Mouse (Mus musculus): ENCODE results near the gene Hspb1. TPM values are rescaled to one million over a fixed set of nuclear protein-coding genes. Genes with fewer than 3 reads are reported as not detected.

The Hspb1 gene
- polyA plus RNA-seq, 1 experiment from 2014 or later: 827 TPM

DNA sequence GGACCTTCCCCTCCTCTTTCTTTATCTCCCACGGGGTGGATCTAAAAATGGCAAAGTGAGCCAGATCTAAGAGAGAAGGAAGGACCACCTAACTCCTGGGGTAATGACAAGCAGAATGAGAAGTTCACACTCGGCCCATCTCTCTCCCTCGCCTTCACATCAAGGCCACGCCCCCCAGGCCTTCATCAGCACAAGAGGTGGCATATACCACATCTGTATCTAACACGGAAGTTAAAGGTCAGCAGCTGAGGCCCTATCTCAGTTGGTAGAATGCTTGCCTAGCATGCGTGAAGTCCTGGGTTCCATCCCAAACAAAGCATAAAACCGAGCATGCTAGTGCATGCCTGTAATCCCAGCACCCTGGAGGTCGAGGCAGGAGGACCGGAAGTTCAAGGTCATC is 14.0 kb upstream of the Hspb1 start:
- ATAC-seq (replicated peaks; ENCODE audit: insufficient number of reproducible peaks, low FRiP score, low TSS enrichment): no peak
- WGBS (ENCODE audit: insufficient replicate concordance): 49% methylated on average over 9 of the region's 9 CpGs
- peaks cover 34% of the 10 kb centered on the region for H3K27me3 ChIP-seq (ENCODE audit: control insufficient read depth, insufficient read depth, low read length)

GRCm38 (mm10) chr5:135877180-135877579 is 10.5 kb upstream of the Hspb1 start:
- no peaks in the 10 kb centered on the region for H3K36me3 ChIP-seq (ENCODE audit: control insufficient read depth, insufficient read depth, low read length)
- no peak for ATAC-seq (replicated peaks; ENCODE audit: insufficient number of reproducible peaks, low FRiP score, low TSS enrichment)
- H3K4me1 ChIP-seq (ENCODE audit: control insufficient read depth, insufficient read depth, low read length): peaks cover 7% of the 10 kb centered on the region; the same call in 1 of the 2 replicates
- peak overlapping the region; percentile 70 for H3K4me2 ChIP-seq
- H3K4me3 ChIP-seq (ENCODE audit: low read depth, low read length): peak overlapping the region; percentile 45; the same call in 1 of the 2 replicates
- no peak overlapping the region for H3K27ac ChIP-seq (ENCODE audit: low read depth, low read length)
- 15% methylated on average over 8 of the region's 8 CpGs for WGBS (ENCODE audit: insufficient replicate concordance)
- H3K27me3 ChIP-seq (ENCODE audit: control insufficient read depth, insufficient read depth, low read length): peaks cover 8% of the 10 kb centered on the region; the same call in 1 of the 2 replicates
- peak overlapping the region; percentile 66; the same call in 1 of the 2 replicates for H3K9ac ChIP-seq (ENCODE audit: low read depth, low read length)
- H3K9me3 ChIP-seq (replicated peaks; ENCODE audit: control insufficient read depth, low read length): no peaks in the 10 kb centered on the region

More for the DNA sequence above, 14.0 kb upstream of the Hspb1 start:
- peaks cover 3% of the 10 kb centered on the region; the same call in 1 of the 2 replicates for H3K4me1 ChIP-seq (ENCODE audit: control insufficient read depth, insufficient read depth, low read length)
- no peaks in the 10 kb centered on the region for H3K36me3 ChIP-seq (ENCODE audit: control insufficient read depth, insufficient read depth, low read length)
- H3K4me3 ChIP-seq (ENCODE audit: low read depth, low read length): no peak overlapping the region
- H3K9me3 ChIP-seq (replicated peaks; ENCODE audit: control insufficient read depth, low read length): no peaks in the 10 kb centered on the region
- no peak overlapping the region for H3K27ac ChIP-seq (ENCODE audit: low read depth, low read length)
- no peak overlapping the region for H3K4me2 ChIP-seq
- no peak overlapping the region for H3K9ac ChIP-seq (ENCODE audit: low read depth, low read length)

- no peak overlapping the region for H3K27ac ChIP-seq (ENCODE audit: low read depth, low read length)
- no peaks in the 10 kb centered on the region for H3K36me3 ChIP-seq (ENCODE audit: control insufficient read depth, insufficient read depth, low read length)
- WGBS (ENCODE audit: insufficient replicate concordance): under 1% methylated on average over 16 of the region's 16 CpGs
Measured at GRCm38 (mm10) chr5:135877831-135878231, 9.9 kb upstream of the Hspb1 start.

DNA sequence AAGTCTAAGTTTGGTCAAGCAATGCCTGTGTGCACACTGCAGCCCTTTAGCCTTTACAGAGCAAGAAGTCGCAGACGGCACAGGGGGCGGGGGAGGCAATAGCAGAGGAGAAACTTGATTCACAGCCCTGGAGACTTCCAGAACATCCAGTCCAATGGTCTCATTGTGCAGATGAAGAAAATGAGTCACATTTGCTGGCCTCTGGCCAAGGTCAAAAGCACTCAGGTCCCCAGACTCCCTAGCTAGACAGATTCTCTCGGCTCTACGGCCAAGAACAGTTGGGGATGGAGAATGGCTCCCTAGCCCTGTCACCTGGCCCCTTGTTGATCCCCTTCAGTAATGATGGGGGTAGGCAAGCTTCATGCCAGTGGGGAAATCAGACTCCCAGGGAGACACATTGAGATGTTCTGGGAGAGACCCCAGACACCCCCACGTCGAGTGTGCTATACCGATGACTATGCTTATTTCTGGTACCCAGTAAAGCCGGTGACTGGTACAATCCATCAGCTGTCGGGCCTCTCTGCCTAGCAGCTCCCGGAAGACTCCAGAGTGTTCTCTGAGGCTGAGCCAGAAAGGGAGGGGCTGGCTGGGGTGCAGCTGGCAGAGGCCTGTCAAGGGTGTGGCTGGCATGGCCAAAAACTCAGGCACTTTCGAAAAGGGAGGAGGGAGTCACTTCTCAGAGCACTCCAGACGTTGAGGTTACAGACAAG is 8.1 kb upstream of the Hspb1 start:
- no peaks in the 10 kb centered on the region for H3K27me3 ChIP-seq (ENCODE audit: control insufficient read depth, insufficient read depth, low read length)
- H3K4me1 ChIP-seq (ENCODE audit: control insufficient read depth, insufficient read depth, low read length): peaks cover 7% of the 10 kb centered on the region; the same call in 1 of the 2 replicates
- H3K4me2 ChIP-seq: no peak overlapping the region
- no peaks in the 10 kb centered on the region for H3K9me3 ChIP-seq (replicated peaks; ENCODE audit: control insufficient read depth, low read length)
- no peak overlapping the region for H3K4me3 ChIP-seq (ENCODE audit: low read depth, low read length)
- WGBS (ENCODE audit: insufficient replicate concordance): 39% methylated on average over 13 of the region's 13 CpGs
- no peaks in the 10 kb centered on the region for H3K36me3 ChIP-seq (ENCODE audit: control insufficient read depth, insufficient read depth, low read length)
- H3K27ac ChIP-seq (ENCODE audit: low read depth, low read length): no peak overlapping the region; the same call in 1 of the 2 replicates
- ATAC-seq (replicated peaks; ENCODE audit: insufficient number of reproducible peaks, low FRiP score, low TSS enrichment): no peak
- no peak overlapping the region for H3K9ac ChIP-seq (ENCODE audit: low read depth, low read length)

More at GRCm38 (mm10) chr5:135877831-135878231, 9.9 kb upstream of the Hspb1 start:
- peak overlapping the region; percentile 70 for H3K4me2 ChIP-seq
- ATAC-seq (replicated peaks; ENCODE audit: insufficient number of reproducible peaks, low FRiP score, low TSS enrichment): no peak
- H3K4me1 ChIP-seq (ENCODE audit: control insufficient read depth, insufficient read depth, low read length): peaks cover 7% of the 10 kb centered on the region; the same call in 1 of the 2 replicates
- H3K9ac ChIP-seq (ENCODE audit: low read depth, low read length): peak overlapping the region; percentile 66
- H3K27me3 ChIP-seq (ENCODE audit: control insufficient read depth, insufficient read depth, low read length): peaks cover 7% of the 10 kb centered on the region; the same call in 1 of the 2 replicates
- H3K4me3 ChIP-seq (ENCODE audit: low read depth, low read length): peak overlapping the region; percentile 45
- no peaks in the 10 kb centered on the region for H3K9me3 ChIP-seq (replicated peaks; ENCODE audit: control insufficient read depth, low read length)

GRCm38 (mm10) chr5:135884641-135885040 is 3.1 kb upstream of the Hspb1 start:
- Histone ChIP-seq H3K4me2 (no peak overlapping the region), H3K4me1 (ENCODE audit: control insufficient read depth, insufficient read depth, low read length) (peaks cover 4% of the 10 kb centered on the region; the same call in 1 of the 2 replicates), H3K9ac (ENCODE audit: low read depth, low read length) (no peak overlapping the region), H3K9me3 (replicated peaks; ENCODE audit: control insufficient read depth, low read length) (no peaks in the 10 kb centered on the region), H3K27me3 (ENCODE audit: control insufficient read depth, insufficient read depth, low read length) (no peaks in the 10 kb centered on the region), H3K36me3 (ENCODE audit: control insufficient read depth, insufficient read depth, low read length) (no peaks in the 10 kb centered on the region), H3K4me3 (ENCODE audit: low read depth, low read length) (no peak overlapping the region), H3K27ac (ENCODE audit: low read depth, low read length) (no peak overlapping the region)
- ATAC-seq (replicated peaks; ENCODE audit: insufficient number of reproducible peaks, low FRiP score, low TSS enrichment): no peak
- 52% methylated on average over 6 of the region's 6 CpGs for WGBS (ENCODE audit: insufficient replicate concordance)

- no peaks in the 10 kb centered on the region for H3K36me3 ChIP-seq (ENCODE audit: control insufficient read depth, insufficient read depth, low read length)
- peak overlapping the region; percentile 64 for H3K4me3 ChIP-seq (ENCODE audit: low read depth, low read length)
- H3K27me3 ChIP-seq (ENCODE audit: control insufficient read depth, insufficient read depth, low read length): peaks cover 7% of the 10 kb centered on the region
- 1% methylated on average over 30 of the region's 30 CpGs for whole genome bisulfite sequencing (ENCODE audit: insufficient replicate concordance)
- H3K4me1 ChIP-seq (ENCODE audit: control insufficient read depth, insufficient read depth, low read length): peaks cover 5% of the 10 kb centered on the region; the same call in 1 of the 2 replicates
- H3K9ac ChIP-seq (ENCODE audit: low read depth, low read length): peak overlapping the region; percentile 82
- ATAC-seq (replicated peaks; ENCODE audit: insufficient number of reproducible peaks, low FRiP score, low TSS enrichment): no peak
- H3K9me3 ChIP-seq (replicated peaks; ENCODE audit: control insufficient read depth, low read length): no peaks in the 10 kb centered on the region
- H3K27ac ChIP-seq (ENCODE audit: low read depth, low read length): peak overlapping the region; percentile 70
- H3K4me2 ChIP-seq: peak overlapping the region; percentile 56
Measured at GRCm38 (mm10) chr5:135888405-135889215, 891 bp downstream of the Hspb1 start.

GRCm38 (mm10) chr5:135890323-135890722 is 2.6 kb downstream of the Hspb1 start:
- Histone ChIP-seq H3K9ac (ENCODE audit: low read depth, low read length) (no peak overlapping the region), H3K4me1 (ENCODE audit: control insufficient read depth, insufficient read depth, low read length) (peaks cover 5% of the 10 kb centered on the region; the same call in 1 of the 2 replicates), H3K4me3 (ENCODE audit: low read depth, low read length) (no peak overlapping the region), H3K27me3 (ENCODE audit: control insufficient read depth, insufficient read depth, low read length) (peaks cover 7% of the 10 kb centered on the region), H3K36me3 (ENCODE audit: control insufficient read depth, insufficient read depth, low read length) (no peaks in the 10 kb centered on the region), H3K27ac (ENCODE audit: low read depth, low read length) (no peak overlapping the region), H3K9me3 (replicated peaks; ENCODE audit: control insufficient read depth, low read length) (no peaks in the 10 kb centered on the region), H3K4me2 (no peak overlapping the region)
- WGBS (ENCODE audit: insufficient replicate concordance): 48% methylated on average over 4 of the region's 4 CpGs
- ATAC-seq (replicated peaks; ENCODE audit: insufficient number of reproducible peaks, low FRiP score, low TSS enrichment): no peak

DNA sequence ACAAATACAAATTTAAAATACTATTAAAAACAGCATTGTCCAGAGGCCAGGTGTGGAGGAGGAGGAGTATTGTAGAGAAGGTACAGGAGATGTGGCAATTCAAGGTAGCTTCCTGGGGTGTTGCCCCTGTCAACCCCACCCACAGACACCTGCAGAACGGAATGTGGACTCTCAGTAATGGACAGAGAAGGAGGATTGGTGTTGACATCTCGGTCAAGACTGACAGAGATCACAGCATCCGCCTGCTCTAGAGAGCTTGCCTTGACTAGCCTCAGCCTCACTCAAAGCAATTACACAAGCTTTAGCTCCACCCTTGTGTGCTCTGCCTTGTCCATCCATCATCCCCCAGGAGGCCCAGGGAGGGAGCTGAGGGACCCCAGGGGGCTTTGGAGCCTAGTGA is 3.2 kb downstream of the Hspb1 start:
- Histone ChIP-seq H3K36me3 (ENCODE audit: control insufficient read depth, insufficient read depth, low read length) (no peaks in the 10 kb centered on the region), H3K9ac (ENCODE audit: low read depth, low read length) (no peak overlapping the region), H3K4me2 (no peak overlapping the region), H3K27ac (ENCODE audit: low read depth, low read length) (no peak overlapping the region), H3K9me3 (replicated peaks; ENCODE audit: control insufficient read depth, low read length) (no peaks in the 10 kb centered on the region), H3K4me3 (ENCODE audit: low read depth, low read length) (no peak overlapping the region), H3K4me1 (ENCODE audit: control insufficient read depth, insufficient read depth, low read length) (peaks cover 5% of the 10 kb centered on the region; the same call in 1 of the 2 replicates), H3K27me3 (ENCODE audit: control insufficient read depth, insufficient read depth, low read length) (peaks cover 7% of the 10 kb centered on the region)
- no peak for ATAC-seq (replicated peaks; ENCODE audit: insufficient number of reproducible peaks, low FRiP score, low TSS enrichment)
- WGBS (ENCODE audit: insufficient replicate concordance): 42% methylated on average over 3 of the region's 3 CpGs
